Mouse (Mus musculus): Measurements from ENCODE around the gene Cse1l.

GRCm38 (mm10) chr2:166910536-166910935, 4.7 kb downstream of the Cse1l start:
- no peak for TF ChIP-seq MAFK (IDR thresholded peaks at IDR 0.05; ENCODE audit: insufficient replicate concordance, low read length)
- no peak for TF ChIP-seq POLR2A (IDR thresholded peaks at IDR 0.05; ENCODE audit: low read depth, low read length)
- TF ChIP-seq CTCF (conservative IDR thresholded peaks at IDR 0.05 in 1 of 2, IDR thresholded peaks at IDR 0.05 in 1 of 2; ENCODE audit: low read depth in 2 of 2, low read length in 2 of 2), result no peak
- no peak for TF ChIP-seq ZNF384 (IDR thresholded peaks at IDR 0.05; ENCODE audit: low read depth, low read length)
- no peak for TF ChIP-seq GABPA (IDR thresholded peaks at IDR 0.05; ENCODE audit: insufficient replicate concordance, low read depth, low read length)
- TF ChIP-seq ZC3H11A (IDR thresholded peaks at IDR 0.05; ENCODE audit: low read depth, low read length), result no peak
- TF ChIP-seq SMC3 (IDR thresholded peaks at IDR 0.05; ENCODE audit: low read depth, low read length), result no peak
- TF ChIP-seq TCF12 (IDR thresholded peaks at IDR 0.05; ENCODE audit: low read depth, low read length), result no peak
- TF ChIP-seq RCOR1 (conservative IDR thresholded peaks at IDR 0.05; ENCODE audit: low read depth, low read length), result no peak
- TF ChIP-seq EP300 (IDR thresholded peaks at IDR 0.05; ENCODE audit: low read length), result no peak
- no peak for TF ChIP-seq CHD2 (IDR thresholded peaks at IDR 0.05; ENCODE audit: low read length)
- no peak for TF ChIP-seq TBP (conservative IDR thresholded peaks at IDR 0.05; ENCODE audit: low read depth, low read length)
- no peak for TF ChIP-seq ZKSCAN1 (IDR thresholded peaks at IDR 0.05; ENCODE audit: borderline replicate concordance, low read depth, low read length)
- no peak for TF ChIP-seq MAZ (IDR thresholded peaks at IDR 0.05; ENCODE audit: low read depth, low read length)
